Mouse (Mus musculus) MEL (cell line): ENCODE measurements around the gene Wdr26. TPM values are rescaled to one million over a fixed set of nuclear protein-coding genes. Genes with fewer than 3 reads are reported as not detected.

ENCODE experiments used
- DNase-seq: peaks from one replicate; pipeline ENCODE4 v3.0.0; 2011; ENCODE audit warnings: low read depth, low spot score
- H3K27ac ChIP-seq: 2 replicates; pipeline ENCODE4 v1.5.1; 2012; ENCODE audit warnings: low read depth, mild to moderate bottlenecking, control low read depth, low read length, moderate library complexity; ENCODE audit not compliant: control insufficient read depth
- H3K27me3 ChIP-seq, 2 experiments: fragments of 150-350 bp in 1 of 2; sonication (generic) in 1 of 2; 2 replicates each; pipeline ENCODE4 v1.6.1; 2012; ENCODE audit warnings: low read length in 2 of 2, mild to moderate bottlenecking in 2 of 2, improper control_type of control experiment in 1 of 2, moderate library complexity in 1 of 2; ENCODE audit not compliant: insufficient read depth in 2 of 2, control insufficient read depth in 1 of 2
- H3K36me3 ChIP-seq, 2 experiments: 2 replicates each; pipeline ENCODE4 v1.6.1; 2012 to 2014; ENCODE audit warnings: low read length in 2 of 2, improper control_type of control experiment in 1 of 2, inconsistent platforms in 1 of 2, mild to moderate bottlenecking in 1 of 2; ENCODE audit not compliant: insufficient read depth in 2 of 2, control insufficient read depth in 1 of 2
- H3K4me1 ChIP-seq, 2 experiments: fragments of 150-350 bp in 1 of 2; sonication (generic) in 1 of 2; 2 replicates each; pipeline ENCODE4 v1.6.1; 2012; ENCODE audit warnings: low read length in 2 of 2, improper control_type of control experiment in 1 of 2, mild to moderate bottlenecking in 1 of 2; ENCODE audit not compliant: insufficient read depth in 2 of 2, control insufficient read depth in 1 of 2
- H3K4me3 ChIP-seq, 2 experiments: fragments of 150-350 bp in 1 of 2; sonication (generic) in 1 of 2; 2 replicates each; pipeline ENCODE4 v1.5.1; 2012; ENCODE audit warnings: low read depth in 2 of 2, low read length in 2 of 2, mild to moderate bottlenecking in 2 of 2, moderate library complexity in 2 of 2, control low read depth in 1 of 2, improper control_type of control experiment in 1 of 2; ENCODE audit not compliant: control insufficient read depth in 1 of 2, insufficient read depth in 1 of 2
- H3K79me2 ChIP-seq: 2 replicates; pipeline ENCODE4 v1.6.1; 2012; ENCODE audit warnings: mild to moderate bottlenecking, low read length, moderate library complexity; ENCODE audit not compliant: control insufficient read depth, poor library complexity, insufficient read depth
- H3K9ac ChIP-seq: 2 replicates; pipeline ENCODE4 v1.6.1; 2012; ENCODE audit warnings: low read depth, mild to moderate bottlenecking, control low read depth, low read length, moderate library complexity; ENCODE audit not compliant: control insufficient read depth, poor library complexity, severe bottlenecking
- H3K9me3 ChIP-seq: fragments of 150-350 bp; sonication (generic); replicated peaks from 2 replicates; pipeline ENCODE4 v1.6.1; 2012; ENCODE audit warnings: mild to moderate bottlenecking, low read length, improper control_type of control experiment, moderate library complexity; ENCODE audit not compliant: insufficient read depth
- CHD1 ChIP-seq: IDR thresholded peaks from 2 replicates; pipeline ENCODE4 v1.6.1; 2012; ENCODE audit warnings: low read depth, mild to moderate bottlenecking, inconsistent platforms, low read length, improper control_type of control experiment
- E2F4 ChIP-seq: IDR thresholded peaks from 2 replicates; pipeline ENCODE4 v1.6.1; 2011; ENCODE audit warnings: low read depth, low read length, improper control_type of control experiment, borderline replicate concordance
- EP300 ChIP-seq, 2 experiments: IDR thresholded peaks; 2 replicates each; pipeline ENCODE4 v1.6.1; 2011; ENCODE audit warnings: improper control_type of control experiment in 2 of 2, low read length in 2 of 2, low read depth in 1 of 2, mild to moderate bottlenecking in 1 of 2
- ETS1 ChIP-seq: IDR thresholded peaks from 2 replicates; pipeline ENCODE4 v1.6.1; 2012; ENCODE audit warnings: low read depth, mild to moderate bottlenecking, inconsistent platforms, low read length, improper control_type of control experiment, moderate library complexity
- GATA1 ChIP-seq: IDR thresholded peaks from 2 replicates; pipeline ENCODE4 v1.6.1; 2011; ENCODE audit warnings: low read depth, low read length, improper control_type of control experiment
- HCFC1 ChIP-seq: IDR thresholded peaks from 2 replicates; pipeline ENCODE4 v1.6.1; 2012; ENCODE audit warnings: low read depth, mild to moderate bottlenecking, inconsistent platforms, low read length, improper control_type of control experiment, moderate library complexity
- KAT2A ChIP-seq: conservative IDR thresholded peaks from 2 replicates; pipeline ENCODE4 v1.6.1; 2012; ENCODE audit warnings: low read depth, low read length, improper control_type of control experiment, inconsistent platforms
- MAFK ChIP-seq: IDR thresholded peaks from 2 replicates; pipeline ENCODE4 v1.6.1; 2011; ENCODE audit warnings: low read depth, mild to moderate bottlenecking, low read length, improper control_type of control experiment, borderline replicate concordance
- MAX ChIP-seq: IDR thresholded peaks from 2 replicates; pipeline ENCODE4 v1.6.1; 2011; ENCODE audit warnings: low read length, improper control_type of control experiment
- MAZ ChIP-seq: IDR thresholded peaks from 2 replicates; pipeline ENCODE4 v1.6.1; 2012; ENCODE audit warnings: low read depth, mild to moderate bottlenecking, inconsistent platforms, low read length, improper control_type of control experiment
- MXI1 ChIP-seq: IDR thresholded peaks from 2 replicates; pipeline ENCODE4 v1.6.1; 2011; ENCODE audit warnings: mild to moderate bottlenecking, low read depth, low read length, improper control_type of control experiment
- MYB ChIP-seq: IDR thresholded peaks from 2 replicates; pipeline ENCODE4 v1.6.1; 2011; ENCODE audit warnings: mild to moderate bottlenecking, low read depth, low read length, improper control_type of control experiment
- NELFE ChIP-seq: IDR thresholded peaks from 2 replicates; pipeline ENCODE4 v1.6.1; 2011; ENCODE audit warnings: low read depth, low read length, improper control_type of control experiment
- NRF1 ChIP-seq: IDR thresholded peaks from 2 replicates; pipeline ENCODE4 v1.6.1; 2014; ENCODE audit warnings: low read depth, mild to moderate bottlenecking, inconsistent platforms, low read length, improper control_type of control experiment, moderate library complexity; ENCODE audit not compliant: poor library complexity, insufficient read depth, severe bottlenecking
- POLR2A ChIP-seq, 2 experiments: IDR thresholded peaks; 2 replicates each; pipeline ENCODE4 v1.6.1; 2011 to 2012; ENCODE audit warnings: low read length in 2 of 2, mild to moderate bottlenecking in 2 of 2, control low read depth in 1 of 2, improper control_type of control experiment in 1 of 2, low read depth in 1 of 2, moderate library complexity in 1 of 2; ENCODE audit not compliant: control insufficient read depth in 1 of 2, insufficient read depth in 1 of 2, poor library complexity in 1 of 2
- POLR2AphosphoS2 ChIP-seq: IDR thresholded peaks from 2 replicates; pipeline ENCODE4 v1.6.1; 2011; ENCODE audit warnings: low read length, improper control_type of control experiment
- POLR2AphosphoS5 ChIP-seq: IDR thresholded peaks from 2 replicates; pipeline ENCODE4 v1.6.1; 2012; ENCODE audit warnings: low read depth, borderline replicate concordance, mild to moderate bottlenecking, inconsistent platforms, low read length, moderate library complexity, mixed read lengths
- RAD21 ChIP-seq: IDR thresholded peaks from 2 replicates; pipeline ENCODE4 v1.6.1; 2011; ENCODE audit warnings: mild to moderate bottlenecking, low read depth, low read length, improper control_type of control experiment
- RCOR1 ChIP-seq: IDR thresholded peaks from 2 replicates; pipeline ENCODE4 v1.6.1; 2012; ENCODE audit warnings: low read depth, mild to moderate bottlenecking, inconsistent platforms, low read length, improper control_type of control experiment
- SIN3A ChIP-seq: IDR thresholded peaks from 2 replicates; pipeline ENCODE4 v1.6.1; 2012; ENCODE audit warnings: low read length, improper control_type of control experiment, inconsistent platforms
- SMC3 ChIP-seq: IDR thresholded peaks from 2 replicates; pipeline ENCODE4 v1.6.1; 2011; ENCODE audit warnings: low read depth, low read length, improper control_type of control experiment
- TBP ChIP-seq: IDR thresholded peaks from 2 replicates; pipeline ENCODE4 v1.8.0; 2011; ENCODE audit warnings: low read depth, low read length, improper control_type of control experiment
- TCF12 ChIP-seq: IDR thresholded peaks from 2 replicates; pipeline ENCODE4 v1.6.1; 2014; ENCODE audit warnings: low read depth, mild to moderate bottlenecking, inconsistent platforms, low read length, improper control_type of control experiment, moderate library complexity
- UBTF ChIP-seq: IDR thresholded peaks from 2 replicates; pipeline ENCODE4 v1.6.1; 2012; ENCODE audit warnings: low read depth, mild to moderate bottlenecking, inconsistent platforms, low read length, improper control_type of control experiment, moderate library complexity, borderline replicate concordance; ENCODE audit not compliant: insufficient read depth
- USF2 ChIP-seq, 2 experiments: IDR thresholded peaks; 2 replicates each; pipeline ENCODE4 v1.6.1; 2011 to 2012; ENCODE audit warnings: improper control_type of control experiment in 2 of 2, low read length in 2 of 2, borderline replicate concordance in 1 of 2, inconsistent platforms in 1 of 2, low read depth in 1 of 2, mild to moderate bottlenecking in 1 of 2; ENCODE audit not compliant: insufficient read depth in 1 of 2
- ZC3H11A ChIP-seq: IDR thresholded peaks from 2 replicates; pipeline ENCODE4 v1.6.1; 2012; ENCODE audit warnings: low read depth, mild to moderate bottlenecking, inconsistent platforms, low read length, improper control_type of control experiment
- ZKSCAN1 ChIP-seq: IDR thresholded peaks from 2 replicates; pipeline ENCODE4 v1.6.1; 2012; ENCODE audit warnings: low read depth, mild to moderate bottlenecking, inconsistent platforms, low read length, improper control_type of control experiment, moderate library complexity
- ZNF384 ChIP-seq: IDR thresholded peaks from 2 replicates; pipeline ENCODE4 v1.6.1; 2012; ENCODE audit warnings: low read depth, mild to moderate bottlenecking, inconsistent platforms, low read length, improper control_type of control experiment
- polyA plus RNA-seq, 2 experiments: library from polyadenylated mRNA; stranded (reverse) in 1 of 2; unstranded in 1 of 2; fragments of >175 nt in 1 of 2; fragments of >200 nt in 1 of 2; gene quantifications; 2 replicates each; pipeline versions ENCODE4 v1.2.1 to v1.2.4; 2012; ENCODE audit warnings: low replicate concordance in 2 of 2, low read depth in 1 of 2; ENCODE audit not compliant: insufficient read length in 2 of 2, insufficient read depth in 1 of 2, missing spikeins in 1 of 2
- total RNA-seq: library from RNA; depleted of rRNA; stranded (reverse); fragments of 300-350 nt; gene quantifications from 2 replicates; pipeline ENCODE4 v1.2.3, GENCODE M21; 2012

The Wdr26 gene
- total and polyA plus RNA-seq, 3 experiments: 21.6 to 35.1 TPM; not detected in 1

DNA sequence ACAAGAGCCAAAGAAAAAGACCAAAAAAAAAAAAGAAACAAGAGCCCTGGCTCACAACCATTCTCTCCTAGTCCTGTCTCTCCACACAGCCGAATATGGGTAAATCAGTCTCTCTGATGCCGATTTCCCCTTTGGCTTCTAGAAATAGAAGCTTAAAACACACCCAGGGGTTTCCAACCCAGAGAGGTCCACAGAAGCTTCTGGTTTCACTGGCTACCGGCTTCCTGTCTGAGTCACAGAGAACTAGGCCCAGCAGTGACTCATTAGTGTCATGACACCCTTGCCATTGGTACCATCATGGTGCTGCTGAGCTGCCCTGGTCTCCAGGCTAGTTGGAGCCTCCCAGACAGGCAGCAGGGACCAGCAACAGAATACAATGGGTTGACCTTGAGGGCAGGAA lies 35.4 kb upstream of the Wdr26 start:
- no peaks in the 10 kb centered on the region for H3K9me3 ChIP-seq
- TF ChIP-seq POLR2AphosphoS2: no peak
- no peak for TF ChIP-seq ZKSCAN1
- peak; percentile 7; the same call in 1 of the 2 replicates for TF ChIP-seq NELFE
- TF ChIP-seq CHD1: 0 out of 2 replicates have a peak, but pooled peaks have one; percentile 6
- TF ChIP-seq MAZ: no peak
- TF ChIP-seq KAT2A: no peak
- TF ChIP-seq MAFK: no peak
- TF ChIP-seq E2F4: no peak
- no peak for TF ChIP-seq TBP
- peak overlapping the region; percentile 100 for H3K27ac ChIP-seq
- H3K9ac ChIP-seq: peak overlapping the region; percentile 77
- no peaks in the 10 kb centered on the region; the same call in 1 of the 2 replicates for H3K79me2 ChIP-seq
- H3K4me3 ChIP-seq: peak overlapping the region; percentile 35 to 76; a peak in 3 of 4 replicates
- peaks cover 0 to 15% of the 10 kb centered on the region in 2 experiments; a peak in 2 of 4 replicates for H3K36me3 ChIP-seq
- peak; percentile 72 for DNase-seq
- no peaks in the 10 kb centered on the region for H3K27me3 ChIP-seq
- H3K4me1 ChIP-seq: peaks cover 16 to 34% of the 10 kb centered on the region in 2 experiments

DNA sequence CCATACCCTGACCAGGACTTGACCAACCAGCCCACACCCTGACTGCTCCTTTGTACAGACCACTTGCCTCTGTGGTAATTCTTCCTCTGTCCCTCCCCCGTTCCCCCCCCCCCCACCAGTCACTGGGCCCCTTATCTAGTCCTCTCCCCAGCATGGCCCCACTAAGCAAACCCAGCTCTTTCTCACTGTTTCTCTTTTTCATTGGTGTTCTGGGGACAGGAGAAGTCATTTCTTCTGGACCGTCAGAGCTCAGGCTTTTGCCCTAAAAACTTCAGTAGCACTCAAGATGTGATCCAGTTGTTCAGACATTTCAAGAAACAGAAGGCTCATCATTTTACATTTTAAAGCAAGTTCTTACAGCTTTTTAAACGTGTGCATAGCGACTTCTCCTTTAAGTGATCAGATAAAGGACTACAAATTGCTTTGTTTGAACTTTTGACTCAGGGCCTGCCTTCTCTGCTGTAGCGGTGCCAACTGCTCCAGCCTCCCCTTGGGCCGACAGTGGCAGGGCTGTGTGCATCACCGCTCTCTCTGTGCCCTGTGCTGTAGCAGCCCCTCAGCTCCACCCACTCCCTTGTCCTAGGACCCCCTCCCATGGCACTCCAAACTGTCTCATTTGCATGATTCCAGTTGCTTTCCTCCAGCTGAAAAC lies 34.8 kb upstream of the Wdr26 start:
- Histone ChIP-seq H3K27ac (peak overlapping the region; percentile 100), H3K4me1 (peaks cover 16 to 34% of the 10 kb centered on the region in 2 experiments), H3K79me2 (no peaks in the 10 kb centered on the region; the same call in 1 of the 2 replicates), H3K9me3 (no peaks in the 10 kb centered on the region), H3K4me3 (peak overlapping the region; percentile 57 to 76), H3K9ac (peak overlapping the region; percentile 77), H3K27me3 (no peaks in the 10 kb centered on the region), H3K36me3 (peaks cover 0 to 15% of the 10 kb centered on the region in 2 experiments; a peak in 2 of 4 replicates)
- DNase-seq: peak; percentile 88
- TF ChIP-seq E2F4 (no peak), NRF1 (no peak), POLR2A (IDR thresholded peaks at IDR 0.05; ENCODE audit: control insufficient read depth in 1 of 2, insufficient read depth in 1 of 2, low read depth in 1 of 2, low read length in 2 of 2, poor library complexity in 1 of 2) (peak in 1 of 2 experiments; percentile 43; a peak in 1 of 4 replicates), SMC3 (no peak), POLR2AphosphoS5 (no peak), MXI1 (peak; percentile 39; the same call in 1 of the 2 replicates), EP300 (IDR thresholded peaks at IDR 0.05; ENCODE audit: low read depth in 1 of 2, low read length in 2 of 2) (peak; percentile 40 to 63; a peak in 3 of 4 replicates), CHD1 (0 out of 2 replicates have a peak, but pooled peaks have one; percentile 67), SIN3A (no peak; the same call in 1 of the 2 replicates), TBP (0 out of 2 replicates have a peak, but pooled peaks have one; percentile 38), UBTF (no peak), RAD21 (no peak), RCOR1 (peak; percentile 52; the same call in 1 of the 2 replicates), HCFC1 (peak; percentile 59), ZNF384 (no peak), USF2 (IDR thresholded peaks at IDR 0.05; ENCODE audit: borderline replicate concordance in 1 of 2, insufficient read depth in 1 of 2, low read depth in 1 of 2, low read length in 2 of 2) (no peak), POLR2AphosphoS2 (0 out of 2 replicates have a peak, but pooled peaks have one; percentile 38), MAFK (no peak), ETS1 (peak; percentile 78), KAT2A (no peak), GATA1 (peak; percentile 94), MYB (0 out of 2 replicates have a peak, but pooled peaks have one; percentile 27), MAZ (peak; percentile 18; the same call in 1 of the 2 replicates), MAX (0 out of 2 replicates have a peak, but pooled peaks have one; percentile 54), ZC3H11A (no peak), TCF12 (peak; percentile 19; the same call in 1 of the 2 replicates)
